Mouse (Mus musculus): ENCODE data around the gene Rhox4c. TPM values are rescaled to one million over a fixed set of nuclear protein-coding genes. Genes with fewer than 3 reads are reported as not detected.

The Rhox4c gene
- total and polyA plus RNA-seq, 3 experiments = not detected

Other genes with a start within 250 kb of the Rhox4c start
Only the 20 nearest of the 22 such genes appear.
- gene Rhox4a, start 215.0 kb upstream of the Rhox4c start, total RNA-seq (2012; rRNA removed) = 3.8 and 4.8 TPM in 2 replicates
- 7.2 and 8.2 TPM in 2 replicates for gene Rhox4a, start 215.0 kb upstream of the Rhox4c start, total RNA-seq (2014; rRNA removed)
- 32.8 TPM in 1 of 2 replicates, not detected in the other for gene Rhox4a, start 215.0 kb upstream of the Rhox4c start, polyA plus RNA-seq (2012; ENCODE audit: insufficient read length, low read depth)
- gene Rhox3a2, start 100.3 kb upstream of the Rhox4c start, total RNA-seq (2012; rRNA removed) = not detected in 2 replicates
- gene Rhox3a2, start 100.3 kb upstream of the Rhox4c start, total RNA-seq (2014; rRNA removed) = not detected in 2 replicates
- not detected in 2 replicates for gene Rhox3a2, start 100.3 kb upstream of the Rhox4c start, polyA plus RNA-seq (2012; ENCODE audit: insufficient read length, low read depth)
- 1.7 TPM in 1 of 2 replicates, not detected in the other for gene Rhox4a2, start 89.5 kb upstream of the Rhox4c start, total RNA-seq (2012; rRNA removed)
- 9.8 and 16.4 TPM in 2 replicates for gene Rhox4a2, start 89.5 kb upstream of the Rhox4c start, total RNA-seq (2014; rRNA removed)
- 0.36 and 36.6 TPM in 2 replicates for gene Rhox4a2, start 89.5 kb upstream of the Rhox4c start, polyA plus RNA-seq (2012; ENCODE audit: insufficient read length, low read depth)
- gene Rhox2b, start 68.3 kb upstream of the Rhox4c start, total RNA-seq (2012; rRNA removed) = not detected in 2 replicates
- gene Rhox2b, start 68.3 kb upstream of the Rhox4c start, total RNA-seq (2014; rRNA removed) = 0.34 TPM in 1 of 2 replicates, not detected in the other
- 0.35 TPM in 1 of 2 replicates, not detected in the other for gene Rhox2b, start 68.3 kb upstream of the Rhox4c start, polyA plus RNA-seq (2012; ENCODE audit: insufficient read length, low read depth)
- gene Rhox4b, start 47.8 kb upstream of the Rhox4c start, total RNA-seq (2012; rRNA removed) = 1.6 and 3.9 TPM in 2 replicates
- gene Rhox4b, start 47.8 kb upstream of the Rhox4c start, total RNA-seq (2014; rRNA removed) = not detected in 2 replicates
- gene Rhox4b, start 47.8 kb upstream of the Rhox4c start, polyA plus RNA-seq (2012; ENCODE audit: insufficient read length, low read depth) = 0.51 and 0.56 TPM in 2 replicates
- gene Rhox2c, start 26.7 kb upstream of the Rhox4c start, total RNA-seq (2012; rRNA removed) = not detected in 2 replicates
- not detected in 2 replicates for gene Rhox2c, start 26.7 kb upstream of the Rhox4c start, total RNA-seq (2014; rRNA removed)
- gene Rhox2c, start 26.7 kb upstream of the Rhox4c start, polyA plus RNA-seq (2012; ENCODE audit: insufficient read length, low read depth) = not detected in 2 replicates
- not detected in 2 replicates for gene Rhox3c, start 21.8 kb upstream of the Rhox4c start, total RNA-seq (2012; rRNA removed)
- not detected in 2 replicates for gene Rhox3c, start 21.8 kb upstream of the Rhox4c start, total RNA-seq (2014; rRNA removed)
- not detected in 2 replicates for gene Rhox3c, start 21.8 kb upstream of the Rhox4c start, polyA plus RNA-seq (2012; ENCODE audit: insufficient read length, low read depth)
- gene Rhox2d, start 13.1 kb downstream of the Rhox4c start, total RNA-seq (2012; rRNA removed) = not detected in 2 replicates
- gene Rhox2d, start 13.1 kb downstream of the Rhox4c start, total RNA-seq (2014; rRNA removed) = not detected in 2 replicates
- not detected in 2 replicates for gene Rhox2d, start 13.1 kb downstream of the Rhox4c start, polyA plus RNA-seq (2012; ENCODE audit: insufficient read length, low read depth)
- gene Rhox4d, start 34.0 kb downstream of the Rhox4c start, total RNA-seq (2012; rRNA removed) = not detected in 2 replicates
- not detected in 2 replicates for gene Rhox4d, start 34.0 kb downstream of the Rhox4c start, total RNA-seq (2014; rRNA removed)
- 0.33 TPM in 1 of 2 replicates, not detected in the other for gene Rhox4d, start 34.0 kb downstream of the Rhox4c start, polyA plus RNA-seq (2012; ENCODE audit: insufficient read length, low read depth)
- gene Rhox2e, start 50.1 kb downstream of the Rhox4c start, total RNA-seq (2012; rRNA removed) = not detected in 2 replicates
- not detected in 2 replicates for gene Rhox2e, start 50.1 kb downstream of the Rhox4c start, total RNA-seq (2014; rRNA removed)
- not detected in 2 replicates for gene Rhox2e, start 50.1 kb downstream of the Rhox4c start, polyA plus RNA-seq (2012; ENCODE audit: insufficient read length, low read depth)
- gene Rhox3e, start 61.7 kb downstream of the Rhox4c start, total RNA-seq (2012; rRNA removed) = not detected in 2 replicates
- gene Rhox3e, start 61.7 kb downstream of the Rhox4c start, total RNA-seq (2014; rRNA removed) = not detected in 2 replicates
- not detected in 2 replicates for gene Rhox3e, start 61.7 kb downstream of the Rhox4c start, polyA plus RNA-seq (2012; ENCODE audit: insufficient read length, low read depth)
- gene Rhox4e, start 77.1 kb downstream of the Rhox4c start, total RNA-seq (2012; rRNA removed) = not detected in 2 replicates
- gene Rhox4e, start 77.1 kb downstream of the Rhox4c start, total RNA-seq (2014; rRNA removed) = not detected in 2 replicates
- gene Rhox4e, start 77.1 kb downstream of the Rhox4c start, polyA plus RNA-seq (2012; ENCODE audit: insufficient read length, low read depth) = not detected in 2 replicates
- not detected in 2 replicates for gene Rhox2f, start 91.1 kb downstream of the Rhox4c start, total RNA-seq (2012; rRNA removed)
- not detected in 2 replicates for gene Rhox2f, start 91.1 kb downstream of the Rhox4c start, total RNA-seq (2014; rRNA removed)
- not detected in 2 replicates for gene Rhox2f, start 91.1 kb downstream of the Rhox4c start, polyA plus RNA-seq (2012; ENCODE audit: insufficient read length, low read depth)
- not detected in 2 replicates for gene Rhox3f, start 100.7 kb downstream of the Rhox4c start, total RNA-seq (2012; rRNA removed)
- gene Rhox3f, start 100.7 kb downstream of the Rhox4c start, total RNA-seq (2014; rRNA removed) = not detected in 2 replicates
- gene Rhox3f, start 100.7 kb downstream of the Rhox4c start, polyA plus RNA-seq (2012; ENCODE audit: insufficient read length, low read depth) = not detected in 2 replicates
- not detected in 2 replicates for gene Rhox4f, start 127.4 kb downstream of the Rhox4c start, total RNA-seq (2012; rRNA removed)
- gene Rhox4f, start 127.4 kb downstream of the Rhox4c start, total RNA-seq (2014; rRNA removed) = not detected in 2 replicates
- not detected in 2 replicates for gene Rhox4f, start 127.4 kb downstream of the Rhox4c start, polyA plus RNA-seq (2012; ENCODE audit: insufficient read length, low read depth)
- gene Rhox3g, start 148.3 kb downstream of the Rhox4c start, total RNA-seq (2012; rRNA removed) = not detected in 2 replicates
- not detected in 2 replicates for gene Rhox3g, start 148.3 kb downstream of the Rhox4c start, total RNA-seq (2014; rRNA removed)
- gene Rhox3g, start 148.3 kb downstream of the Rhox4c start, polyA plus RNA-seq (2012; ENCODE audit: insufficient read length, low read depth) = not detected in 2 replicates
- not detected in 2 replicates for gene Rhox2g, start 163.1 kb downstream of the Rhox4c start, total RNA-seq (2012; rRNA removed)
- gene Rhox2g, start 163.1 kb downstream of the Rhox4c start, total RNA-seq (2014; rRNA removed) = not detected in 2 replicates
- gene Rhox2g, start 163.1 kb downstream of the Rhox4c start, polyA plus RNA-seq (2012; ENCODE audit: insufficient read length, low read depth) = 0.56 and 0.84 TPM in 2 replicates
- 0.13 TPM in 1 of 2 replicates, not detected in the other for gene Rhox4g, start 171.0 kb downstream of the Rhox4c start, total RNA-seq (2012; rRNA removed)
- not detected in 2 replicates for gene Rhox4g, start 171.0 kb downstream of the Rhox4c start, total RNA-seq (2014; rRNA removed)
- not detected in 2 replicates for gene Rhox4g, start 171.0 kb downstream of the Rhox4c start, polyA plus RNA-seq (2012; ENCODE audit: insufficient read length, low read depth)
- gene Rhox3h, start 188.4 kb downstream of the Rhox4c start, total RNA-seq (2012; rRNA removed) = not detected in 2 replicates
- not detected in 2 replicates for gene Rhox3h, start 188.4 kb downstream of the Rhox4c start, total RNA-seq (2014; rRNA removed)
- not detected in 2 replicates for gene Rhox3h, start 188.4 kb downstream of the Rhox4c start, polyA plus RNA-seq (2012; ENCODE audit: insufficient read length, low read depth)
- gene Rhox2h, start 192.9 kb downstream of the Rhox4c start, total RNA-seq (2012; rRNA removed) = 1.4 and 2.1 TPM in 2 replicates
- 0.90 and 0.95 TPM in 2 replicates for gene Rhox2h, start 192.9 kb downstream of the Rhox4c start, total RNA-seq (2014; rRNA removed)
- 0.87 and 1.5 TPM in 2 replicates for gene Rhox2h, start 192.9 kb downstream of the Rhox4c start, polyA plus RNA-seq (2012; ENCODE audit: insufficient read length, low read depth)

Data from CH12.LX (cell line).